Mouse (Mus musculus) testis, adult 2 months (tissue): Measurements from ENCODE around the gene Snrpg. TPM values are rescaled to one million over a fixed set of nuclear protein-coding genes. Genes with fewer than 3 reads are reported as not detected.
A peak's percentile ranks its signal among the peaks of the same experiment; 100 is the strongest.

Experiments used
- H3K27ac ChIP-seq: fragments of 200-500 bp; 2 replicates; pipeline ENCODE4 v1.5.1; 2012; ENCODE audit warnings: low read depth, low read length; ENCODE audit not compliant: control insufficient read depth, insufficient read depth
- H3K27me3 ChIP-seq: fragments of 200-500 bp; 2 replicates; pipeline ENCODE4 v1.6.1; 2012; ENCODE audit warnings: mild to moderate bottlenecking, low read length, moderate library complexity; ENCODE audit not compliant: control insufficient read depth, insufficient read depth
- H3K36me3 ChIP-seq: fragments of 200-500 bp; 2 replicates; pipeline ENCODE4 v1.6.1; 2012; ENCODE audit warnings: mild to moderate bottlenecking, low read length; ENCODE audit not compliant: control insufficient read depth, insufficient read depth
- H3K4me1 ChIP-seq: fragments of 200-500 bp; 2 replicates; pipeline ENCODE4 v1.6.1; 2012; ENCODE audit warnings: low read length; ENCODE audit not compliant: control insufficient read depth, insufficient read depth
- H3K4me3 ChIP-seq: fragments of 200-500 bp; 2 replicates; pipeline ENCODE4 v1.5.1; 2012; ENCODE audit warnings: low read depth, mild to moderate bottlenecking, low read length, moderate library complexity, mixed read lengths; ENCODE audit not compliant: control insufficient read depth
- CTCF ChIP-seq: fragments of 200-500 bp; IDR thresholded peaks from 2 replicates; pipeline ENCODE4 v1.5.1; 2012; ENCODE audit warnings: low read depth, mild to moderate bottlenecking, inconsistent platforms, low read length, moderate library complexity; ENCODE audit not compliant: control insufficient read depth, insufficient read depth, insufficient replicate concordance
- POLR2A ChIP-seq: fragments of 200-500 bp; IDR thresholded peaks from 2 replicates; pipeline ENCODE4 v1.6.1; 2012; ENCODE audit warnings: low read depth, mild to moderate bottlenecking, inconsistent platforms, low read length, moderate library complexity; ENCODE audit not compliant: control insufficient read depth
- polyA plus RNA-seq: library from polyadenylated mRNA; depleted of rRNA; stranded (reverse); fragments of >200 nt; gene quantifications from 2 replicates; pipeline ENCODE4 v1.2.3, GENCODE M21; 2012

Snrpg gene
- polyA plus RNA-seq, 1 experiment, result 68.3 TPM

- no peak for TF ChIP-seq POLR2A
- TF ChIP-seq CTCF, result peak; percentile 41; the same call in 1 of the 2 replicates
- Histone ChIP-seq H3K27me3 (no peaks in the 10 kb centered on the region), H3K36me3 (no peaks in the 10 kb centered on the region), H3K4me1 (peaks cover 2% of the 10 kb centered on the region), H3K27ac (no peak overlapping the region), H3K4me3 (no peak overlapping the region)
Observed at GRCm38 (mm10) chr6:86400972-86401371, 29.9 kb downstream of the Snrpg start.

- Histone ChIP-seq H3K36me3 (0 out of 2 replicates have a peak, but pooled peaks cover 1% of the 10 kb centered on the region), H3K4me1 (no peaks in the 10 kb centered on the region; the same call in 1 of the 2 replicates), H3K4me3 (no peak overlapping the region), H3K27ac (no peak overlapping the region), H3K27me3 (no peaks in the 10 kb centered on the region)
- TF ChIP-seq POLR2A, result no peak
- TF ChIP-seq CTCF, result no peak
Observed at GRCm38 (mm10) chr6:86402681-86403607, 31.8 kb downstream of the Snrpg start.

GRCm38 (mm10) chr6:86403728-86404099 is 32.6 kb downstream of the Snrpg start:
- Histone ChIP-seq H3K27me3 (no peaks in the 10 kb centered on the region), H3K4me1 (no peaks in the 10 kb centered on the region; the same call in 1 of the 2 replicates), H3K4me3 (peak overlapping the region; percentile 90), H3K27ac (no peak overlapping the region), H3K36me3 (0 out of 2 replicates have a peak, but pooled peaks cover 1% of the 10 kb centered on the region)
- no peak for TF ChIP-seq CTCF
- TF ChIP-seq POLR2A, result no peak

- 0 out of 2 replicates have a peak, but pooled peaks cover 1% of the 10 kb centered on the region for H3K36me3 ChIP-seq
- no peak for TF ChIP-seq CTCF
- peak; percentile 81 for TF ChIP-seq POLR2A
- peak within 1 kb of the TSS; percentile 90 for H3K4me3 ChIP-seq
- no peaks in the 10 kb centered on the region for H3K27me3 ChIP-seq
- H3K4me1 ChIP-seq, result no peaks in the 10 kb centered on the region; the same call in 1 of the 2 replicates
- H3K27ac ChIP-seq, result peak within 1 kb of the TSS; percentile 97
Observed at GRCm38 (mm10) chr6:86404100-86404861, 33.2 kb downstream of the Snrpg start, which contains the start of gene Tia1. Gene Tia1 (plus strand): TSS chr6:86404219.

GRCm38 (mm10) chr6:86404996-86405395 is 33.9 kb downstream of the Snrpg start:
- H3K27ac ChIP-seq, result peak overlapping the region; percentile 5; the same call in 1 of the 2 replicates
- TF ChIP-seq CTCF (no peak), POLR2A (no peak)
- H3K36me3 ChIP-seq, result 0 out of 2 replicates have a peak, but pooled peaks cover 1% of the 10 kb centered on the region
- H3K4me3 ChIP-seq, result peak overlapping the region; percentile 90
- H3K4me1 ChIP-seq, result no peaks in the 10 kb centered on the region; the same call in 1 of the 2 replicates
- no peaks in the 10 kb centered on the region for H3K27me3 ChIP-seq

- H3K27me3 ChIP-seq, result no peaks in the 10 kb centered on the region
- H3K4me1 ChIP-seq, result no peaks in the 10 kb centered on the region; the same call in 1 of the 2 replicates
- TF ChIP-seq POLR2A (no peak), CTCF (no peak)
- no peak overlapping the region for H3K4me3 ChIP-seq
- no peak overlapping the region for H3K27ac ChIP-seq
- 0 out of 2 replicates have a peak, but pooled peaks cover 1% of the 10 kb centered on the region for H3K36me3 ChIP-seq
Observed at GRCm38 (mm10) chr6:86406306-86406705, 35.2 kb downstream of the Snrpg start.

GRCm38 (mm10) chr6:86418711-86419110 is 47.6 kb downstream of the Snrpg start:
- Histone ChIP-seq H3K27me3 (no peaks in the 10 kb centered on the region), H3K4me3 (no peak overlapping the region), H3K36me3 (peaks cover 4% of the 10 kb centered on the region), H3K27ac (no peak overlapping the region), H3K4me1 (no peaks in the 10 kb centered on the region)
- TF ChIP-seq CTCF, result no peak
- TF ChIP-seq POLR2A, result no peak
